Mouse (Mus musculus): ENCODE results near the gene Slc2a4.

DNA sequence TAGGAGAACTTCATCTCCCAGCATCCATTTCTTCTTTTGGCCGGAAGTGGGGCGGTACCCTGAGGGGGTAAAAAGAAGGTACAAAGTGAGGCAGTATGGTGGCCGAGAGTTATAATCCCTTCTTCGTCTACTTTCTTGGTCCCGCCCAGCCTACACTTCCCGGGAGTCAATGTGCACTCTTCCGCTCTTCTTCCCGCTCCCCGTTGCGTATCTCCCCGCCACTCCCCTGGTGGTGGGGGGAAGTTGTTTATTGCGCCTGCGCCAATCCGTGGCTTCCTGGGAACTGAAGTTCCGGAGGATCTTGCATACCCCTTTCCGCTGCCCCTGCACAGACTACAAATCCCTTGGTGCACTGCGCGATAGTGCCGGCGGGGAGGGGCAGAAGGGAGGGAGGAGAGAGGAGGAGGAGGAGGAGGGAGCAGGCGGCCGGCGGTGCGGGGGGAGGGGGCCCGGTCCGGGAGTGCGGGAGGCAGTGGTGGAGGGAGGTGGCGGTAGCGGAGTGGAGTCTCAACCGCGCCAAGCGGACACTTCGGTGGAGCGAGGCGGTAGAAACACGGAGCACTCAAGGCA, 47.5 kb upstream of the Slc2a4 start, which contains the start of gene Phf23:
- TF ChIP-seq POLR2A (IDR thresholded peaks at IDR 0.05; ENCODE audit: insufficient read length, low read depth) (peak; percentile 84), TCF12 (IDR thresholded peaks at IDR 0.05; ENCODE audit: insufficient read depth, poor library complexity, severe bottlenecking) (no peak), MYOD1 (IDR thresholded peaks at IDR 0.05; ENCODE audit: control insufficient read depth in 1 of 3, insufficient read length in 2 of 3, low read depth in 2 of 3) (no peak), USF1 (IDR thresholded peaks at IDR 0.05; ENCODE audit: low read depth) (no peak)
